Mouse (Mus musculus) kidney, adult 2 months (tissue): ENCODE results near the gene Esr1.

Experiments
- CTCF ChIP-seq: fragments of 200-500 bp; conservative IDR thresholded peaks from 2 replicates; pipeline ENCODE4 v1.5.1; 2011; ENCODE audit warnings: low read depth, mild to moderate bottlenecking, control low read depth, low read length, moderate library complexity, mixed read lengths; ENCODE audit not compliant: insufficient read depth, insufficient read length
- POLR2A ChIP-seq: fragments of 200-500 bp; IDR thresholded peaks from one replicate; pipeline ENCODE4 v1.6.1; 2011; ENCODE audit warnings: low read depth, low read length, control low read depth

- TF ChIP-seq POLR2A (no peak), CTCF (no peak)
Measured at GRCm38 (mm10) chr10:4670053-4670452, 58.7 kb downstream of the Esr1 start.
